Mouse (Mus musculus) limb, embryonic 15.5 days (tissue): ENCODE results near the gene Hoxd10. TPM values are rescaled to one million over a fixed set of nuclear protein-coding genes. Genes with fewer than 3 reads are reported as not detected.

Experiments used
- ATAC-seq: fragments of 200-750 bp; cut with Nextera tagmentation; 2 replicates; pipeline ENCODE4 v1.8.0; 2017; ENCODE audit warnings: low read depth, moderate TSS enrichment; ENCODE audit not compliant: insufficient number of reproducible peaks, low FRiP score, low TSS enrichment
- H3K27ac ChIP-seq: fragments of 300-500 bp; sonication (generic); 2 replicates; pipeline ENCODE4 v1.5.1; 2015; ENCODE audit warnings: moderate library complexity, mild to moderate bottlenecking, inconsistent platforms
- H3K27me3 ChIP-seq: fragments of 300-500 bp; sonication (generic); 2 replicates; pipeline ENCODE4 v1.6.1; 2015; ENCODE audit warnings: inconsistent platforms
- H3K36me3 ChIP-seq: fragments of 300-500 bp; sonication (generic); 2 replicates; pipeline ENCODE4 v1.6.1; 2015; ENCODE audit warnings: inconsistent platforms
- H3K4me1 ChIP-seq: fragments of 300-500 bp; sonication (generic); 2 replicates; pipeline ENCODE4 v1.6.1; 2015; ENCODE audit warnings: inconsistent platforms
- H3K4me2 ChIP-seq: fragments of 300-500 bp; sonication (generic); 2 replicates; pipeline ENCODE4 v1.6.1; 2015; ENCODE audit warnings: mild to moderate bottlenecking, inconsistent platforms
- H3K4me3 ChIP-seq: fragments of 300-500 bp; sonication (generic); 2 replicates; pipeline ENCODE4 v1.5.1; 2015; ENCODE audit warnings: mild to moderate bottlenecking, inconsistent platforms
- H3K9ac ChIP-seq: fragments of 300-500 bp; sonication (generic); 2 replicates; pipeline ENCODE4 v1.6.1; 2015; ENCODE audit warnings: inconsistent platforms
- H3K9me3 ChIP-seq: fragments of 300-500 bp; sonication (generic); 2 replicates; pipeline ENCODE4 v1.6.1; 2016; ENCODE audit warnings: inconsistent platforms
- WGBS: fragments of 180-500 bp; shearing (Covaris S2); methylation state at CpG from one replicate; pipeline ENCODE4 v1.1.7; 2015; 5-methylcytosine and 5-hydroxymethylcytosine counted together
- polyA plus RNA-seq: library from polyadenylated mRNA; unstranded; fragments of >200 nt; fragmentation: Nextera tagmentation; extraction: Ambion mirVana; gene quantifications from 2 replicates; pipeline ENCODE4 v1.2.1, GENCODE M21; 2015

Gene Hoxd10
- polyA plus RNA-seq, 1 experiment from 2014 or later, result 14.5 TPM

DNA sequence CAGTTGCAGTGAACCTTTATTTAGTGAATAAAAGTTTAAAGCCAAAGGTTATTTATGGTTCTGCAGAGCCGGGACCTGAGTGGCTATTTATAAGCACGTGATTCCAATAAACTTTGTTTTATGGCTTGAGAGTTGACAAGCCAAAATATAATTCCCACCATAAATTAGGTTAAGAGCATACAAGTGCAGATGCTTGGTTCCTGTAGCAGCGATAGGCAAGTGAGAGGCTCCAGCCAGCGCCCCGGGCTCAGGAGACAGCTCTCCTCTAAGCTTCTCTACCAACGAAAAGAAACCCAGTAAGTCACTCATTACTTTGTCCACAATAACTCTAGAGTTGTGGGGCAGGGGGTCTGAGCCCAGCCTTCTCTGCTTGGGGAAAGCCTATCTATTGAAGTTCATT is 30.2 kb downstream of the Hoxd10 start:
- WGBS, result 5% methylated on average over 6 of the region's 6 CpGs
- H3K4me3 ChIP-seq, result no peak overlapping the region
- peaks cover 99% of the 10 kb centered on the region for H3K27me3 ChIP-seq
- H3K4me1 ChIP-seq, result peaks cover 4% of the 10 kb centered on the region; the same call in 1 of the 2 replicates
- H3K36me3 ChIP-seq, result no peaks in the 10 kb centered on the region
- ATAC-seq, result no peak
- no peak overlapping the region for H3K4me2 ChIP-seq
- H3K9me3 ChIP-seq, result no peaks in the 10 kb centered on the region
- no peak overlapping the region for H3K9ac ChIP-seq
- no peak overlapping the region for H3K27ac ChIP-seq

DNA sequence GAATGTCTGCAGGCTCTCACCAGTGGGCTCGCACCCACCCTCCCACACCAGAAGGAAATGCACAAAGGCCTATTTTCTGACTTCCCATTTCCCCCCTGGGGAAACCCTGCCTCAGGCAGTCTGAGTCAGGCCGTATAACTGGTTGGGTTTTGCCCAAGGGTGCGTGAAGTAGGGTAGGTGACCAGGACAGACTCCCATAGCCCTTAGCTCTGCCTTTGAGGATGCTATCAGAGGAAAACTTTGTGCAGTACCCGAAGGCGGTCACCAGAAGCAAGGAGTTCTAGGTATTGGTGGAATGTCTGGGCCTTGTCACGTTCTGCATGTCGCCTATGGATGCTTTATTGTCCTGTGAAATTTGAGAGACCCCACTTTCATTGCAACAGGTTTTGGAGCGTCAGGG is 31.2 kb downstream of the Hoxd10 start:
- 34% methylated on average over 8 of the region's 8 CpGs for WGBS
- no peak for ATAC-seq
- Histone ChIP-seq H3K4me1 (peaks cover 13% of the 10 kb centered on the region), H3K9ac (no peak overlapping the region), H3K9me3 (no peaks in the 10 kb centered on the region), H3K27me3 (peaks cover 99% of the 10 kb centered on the region), H3K4me2 (no peak overlapping the region), H3K27ac (no peak overlapping the region), H3K36me3 (no peaks in the 10 kb centered on the region), H3K4me3 (no peak overlapping the region)

DNA sequence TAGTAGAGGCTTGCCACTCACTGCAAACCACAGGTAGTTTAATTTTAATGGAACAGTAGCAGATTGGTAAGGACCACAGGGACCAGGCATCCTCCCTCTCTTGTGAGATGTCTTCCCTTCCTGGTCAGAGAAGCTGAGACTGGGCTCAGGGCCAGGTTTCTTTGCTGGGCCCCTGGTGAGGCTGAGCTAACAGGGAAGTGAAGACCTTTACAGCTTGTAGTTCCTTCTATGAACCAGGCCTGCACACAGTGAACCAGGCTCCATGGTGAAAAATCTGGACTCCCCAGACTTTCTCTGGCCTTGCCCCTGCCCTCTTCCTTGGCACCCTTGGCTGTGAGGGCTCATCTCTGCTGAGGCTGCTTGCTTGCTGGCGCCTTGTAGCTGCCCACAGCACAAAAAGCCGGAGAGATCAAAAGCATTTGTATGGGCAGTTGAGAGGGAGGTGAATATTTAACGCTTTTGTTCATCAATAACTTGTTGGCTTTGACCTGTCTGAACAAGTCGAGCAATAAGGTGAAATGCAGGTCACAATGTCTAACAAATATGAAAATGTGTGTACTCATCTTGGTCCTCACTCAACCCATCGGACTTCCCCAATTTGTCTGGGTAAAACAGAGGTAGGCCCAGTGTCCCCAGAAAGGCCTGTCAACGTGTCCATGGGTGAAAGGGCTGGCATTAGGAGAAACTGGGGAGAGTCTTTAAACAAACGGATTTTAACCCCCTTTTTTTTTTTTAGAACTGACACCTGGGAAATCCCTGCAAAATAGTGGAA is 32.7 kb downstream of the Hoxd10 start:
- peaks cover 100% of the 10 kb centered on the region for H3K27me3 ChIP-seq
- H3K27ac ChIP-seq, result no peak overlapping the region
- 47% methylated on average over 7 of the region's 7 CpGs for WGBS
- no peak overlapping the region for H3K9ac ChIP-seq
- no peak for ATAC-seq
- no peaks in the 10 kb centered on the region for H3K36me3 ChIP-seq
- H3K4me3 ChIP-seq, result no peak overlapping the region
- peaks cover 15% of the 10 kb centered on the region for H3K4me1 ChIP-seq
- no peaks in the 10 kb centered on the region for H3K9me3 ChIP-seq
- H3K4me2 ChIP-seq, result no peak overlapping the region

DNA sequence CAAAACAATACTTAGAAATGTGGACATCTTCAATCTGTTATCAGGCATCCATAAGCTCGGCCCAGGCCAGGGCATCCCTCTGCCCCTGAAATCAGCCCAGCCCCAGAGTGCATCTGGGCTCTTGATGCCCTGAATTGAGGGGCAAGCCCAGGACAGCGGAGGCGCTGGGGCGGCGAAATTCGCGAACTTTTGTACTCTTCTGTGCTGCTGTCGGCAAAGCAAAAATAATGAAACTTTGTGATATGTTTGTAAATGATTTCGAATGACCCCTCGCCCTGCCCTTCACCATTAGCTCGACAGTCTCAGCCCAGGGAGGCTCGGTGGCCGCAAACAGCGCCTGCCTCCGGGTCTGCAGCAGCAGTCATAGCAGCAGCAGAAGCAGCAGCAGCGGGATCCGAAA is 33.4 kb downstream of the Hoxd10 start:
- 32% methylated on average over 17 of the region's 17 CpGs for WGBS
- Histone ChIP-seq H3K9ac (no peak overlapping the region), H3K27ac (no peak overlapping the region), H3K36me3 (no peaks in the 10 kb centered on the region), H3K4me2 (no peak overlapping the region), H3K9me3 (no peaks in the 10 kb centered on the region), H3K4me1 (peaks cover 15% of the 10 kb centered on the region), H3K27me3 (peaks cover 95% of the 10 kb centered on the region), H3K4me3 (no peak overlapping the region)
- ATAC-seq, result no peak

DNA sequence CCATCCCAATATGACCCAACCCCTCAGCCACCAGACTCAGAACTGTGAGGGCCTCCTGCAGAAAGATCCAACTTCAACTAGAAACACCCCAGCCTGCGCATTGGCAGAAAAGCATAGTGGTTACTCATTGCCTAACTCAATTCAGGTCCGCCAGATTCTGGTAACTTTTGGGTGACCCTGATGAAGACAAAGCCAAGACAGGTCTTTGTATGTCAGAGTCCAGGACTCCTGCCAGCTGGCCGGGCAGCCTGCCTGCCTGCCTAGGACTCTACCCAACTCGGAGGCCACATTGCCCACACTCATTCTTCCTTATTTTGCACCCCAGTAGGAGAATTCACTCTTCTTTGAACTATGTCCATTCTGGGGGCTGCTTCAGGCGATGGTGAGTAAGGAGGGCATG is 34.8 kb downstream of the Hoxd10 start, which contains the start of gene Gm28230:
Gene Gm28230 (plus strand): TSS at position 178 of the 400 bp plus-strand sequence.
- Histone ChIP-seq H3K36me3 (no peaks in the 10 kb centered on the region), H3K4me3 (peak within 1 kb of the TSS; percentile 33), H3K9ac (no peak within 1 kb of the TSS), H3K4me1 (peaks cover 15% of the 10 kb centered on the region), H3K27me3 (peaks cover 95% of the 10 kb centered on the region), H3K27ac (no peak within 1 kb of the TSS), H3K9me3 (no peaks in the 10 kb centered on the region), H3K4me2 (peak within 1 kb of the TSS; percentile 43)
- no peak for ATAC-seq
- 41% methylated on average over 5 of the region's 5 CpGs for WGBS

DNA sequence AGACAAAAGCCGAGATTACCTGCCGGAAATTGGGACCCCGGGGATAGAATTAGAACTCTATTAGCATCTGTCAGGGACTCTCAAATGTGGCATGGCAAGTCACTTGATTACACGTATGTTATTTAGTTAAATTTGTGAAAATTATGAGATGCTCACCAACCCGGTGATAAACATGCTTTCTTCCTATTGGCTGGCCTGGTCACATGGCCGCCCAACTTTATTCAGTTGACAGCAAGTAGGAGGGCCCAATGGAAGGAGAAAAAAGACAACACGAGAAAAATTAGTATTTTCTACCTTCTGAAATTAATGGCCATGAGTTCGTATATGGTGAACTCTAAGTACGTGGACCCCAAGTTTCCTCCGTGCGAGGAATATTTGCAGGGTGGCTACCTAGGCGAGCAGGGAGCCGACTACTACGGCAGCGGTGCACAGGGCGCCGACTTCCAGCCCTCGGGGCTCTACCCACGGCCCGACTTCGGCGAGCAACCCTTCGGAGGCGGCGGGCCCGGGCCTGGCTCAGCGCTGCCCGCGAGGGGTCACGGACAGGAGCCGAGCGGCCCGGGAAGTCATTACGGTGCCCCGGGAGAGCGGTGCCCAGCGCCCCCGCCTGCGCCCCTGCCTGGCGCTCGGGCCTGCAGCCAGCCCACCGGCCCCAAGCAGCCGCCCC is 35.4 kb downstream of the Hoxd10 start:
- H3K4me3 ChIP-seq, result peak overlapping the region; percentile 33
- peaks cover 95% of the 10 kb centered on the region for H3K27me3 ChIP-seq
- no peaks in the 10 kb centered on the region for H3K36me3 ChIP-seq
- no peak overlapping the region for H3K9ac ChIP-seq
- ATAC-seq, result no peak
- no peaks in the 10 kb centered on the region for H3K9me3 ChIP-seq
- no peak overlapping the region for H3K27ac ChIP-seq
- H3K4me2 ChIP-seq, result peak overlapping the region; percentile 43
- H3K4me1 ChIP-seq, result peaks cover 15% of the 10 kb centered on the region
- 8% methylated on average over 39 of the region's 43 CpGs for WGBS

DNA sequence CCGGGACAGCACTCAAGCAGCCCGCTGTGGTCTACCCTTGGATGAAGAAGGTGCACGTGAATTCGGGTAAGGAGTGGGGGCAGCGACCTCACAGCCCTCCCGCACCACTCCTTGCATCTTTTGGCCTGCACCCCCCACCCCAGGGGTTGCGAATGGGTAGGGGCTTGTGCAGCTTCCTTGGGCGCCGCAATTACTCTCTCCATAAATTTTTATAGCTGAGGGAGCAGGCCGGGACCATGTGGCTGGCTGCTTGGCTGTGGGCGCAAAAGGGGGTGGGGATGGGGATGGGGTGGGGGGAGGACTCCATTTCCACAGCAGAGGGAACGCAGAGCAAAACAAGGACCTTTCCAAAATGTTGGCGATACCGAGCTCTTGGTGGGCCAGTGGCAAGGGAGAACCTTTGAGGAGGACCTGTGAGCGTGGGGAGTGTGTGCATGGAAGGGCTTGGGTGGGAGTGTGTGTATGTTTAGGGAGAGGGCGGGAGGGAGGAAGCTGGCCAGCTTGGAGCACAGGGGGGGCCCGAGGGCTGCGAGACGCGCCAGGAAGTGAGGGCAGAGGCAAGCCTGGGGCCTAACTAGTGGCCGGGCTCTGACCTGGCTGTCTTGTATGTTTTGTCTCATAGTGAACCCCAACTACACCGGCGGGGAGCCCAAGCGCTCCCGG is 36.0 kb downstream of the Hoxd10 start:
- Histone ChIP-seq H3K9ac (no peak overlapping the region), H3K4me3 (peak overlapping the region; percentile 33), H3K27ac (no peak overlapping the region), H3K27me3 (peaks cover 95% of the 10 kb centered on the region), H3K4me2 (peak overlapping the region; percentile 43), H3K9me3 (no peaks in the 10 kb centered on the region), H3K36me3 (no peaks in the 10 kb centered on the region), H3K4me1 (peaks cover 21% of the 10 kb centered on the region)
- WGBS, result 17% methylated on average over 25 of the region's 25 CpGs
- no peak for ATAC-seq

DNA sequence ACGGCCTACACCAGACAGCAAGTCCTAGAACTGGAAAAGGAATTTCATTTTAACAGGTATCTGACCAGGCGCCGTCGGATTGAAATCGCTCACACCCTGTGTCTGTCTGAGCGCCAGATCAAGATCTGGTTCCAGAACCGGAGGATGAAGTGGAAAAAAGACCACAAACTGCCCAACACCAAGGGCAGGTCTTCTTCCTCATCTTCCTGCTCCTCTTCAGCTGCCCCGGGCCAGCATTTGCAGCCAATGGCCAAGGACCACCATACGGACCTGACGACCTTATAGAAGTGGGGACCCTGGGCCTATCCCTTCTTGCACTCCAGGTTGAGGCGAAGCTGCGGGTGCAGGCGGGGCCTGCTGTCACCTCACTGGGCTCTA is 36.6 kb downstream of the Hoxd10 start:
- H3K9ac ChIP-seq, result no peak overlapping the region
- H3K4me1 ChIP-seq, result peaks cover 22% of the 10 kb centered on the region
- WGBS, result 43% methylated on average over 13 of the region's 13 CpGs
- no peak; the same call in 1 of the 2 replicates for ATAC-seq
- no peak overlapping the region for H3K4me3 ChIP-seq
- H3K27ac ChIP-seq, result no peak overlapping the region
- H3K27me3 ChIP-seq, result peaks cover 94% of the 10 kb centered on the region
- no peak overlapping the region for H3K4me2 ChIP-seq
- no peaks in the 10 kb centered on the region for H3K9me3 ChIP-seq
- no peaks in the 10 kb centered on the region for H3K36me3 ChIP-seq

DNA sequence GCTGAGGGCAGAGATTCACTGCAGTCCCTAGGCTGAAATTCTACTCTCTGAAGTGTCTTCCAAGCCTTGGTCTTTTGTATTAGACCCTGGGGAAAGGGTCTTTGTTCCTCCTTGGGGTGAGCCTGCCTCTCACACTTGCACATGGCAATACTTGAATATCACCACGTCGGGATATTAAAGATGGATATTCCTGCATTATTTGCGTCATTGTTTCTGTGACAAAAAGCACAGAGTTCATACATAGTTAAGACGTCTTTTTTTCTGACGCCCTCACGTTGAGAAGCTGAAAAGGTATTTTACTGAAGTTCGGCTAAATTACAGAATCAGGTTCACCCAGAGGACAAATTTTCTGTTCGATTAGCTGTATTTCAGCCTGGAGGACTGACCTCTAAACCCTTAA is 38.6 kb downstream of the Hoxd10 start:
- no peaks in the 10 kb centered on the region for H3K36me3 ChIP-seq
- peaks cover 94% of the 10 kb centered on the region for H3K27me3 ChIP-seq
- H3K4me2 ChIP-seq, result no peak overlapping the region
- H3K4me3 ChIP-seq, result no peak overlapping the region
- no peak overlapping the region for H3K9ac ChIP-seq
- no peak for ATAC-seq
- H3K9me3 ChIP-seq, result no peaks in the 10 kb centered on the region
- peaks cover 22% of the 10 kb centered on the region for H3K4me1 ChIP-seq
- H3K27ac ChIP-seq, result no peak overlapping the region
- WGBS, result 43% methylated on average over 8 of the region's 8 CpGs

DNA sequence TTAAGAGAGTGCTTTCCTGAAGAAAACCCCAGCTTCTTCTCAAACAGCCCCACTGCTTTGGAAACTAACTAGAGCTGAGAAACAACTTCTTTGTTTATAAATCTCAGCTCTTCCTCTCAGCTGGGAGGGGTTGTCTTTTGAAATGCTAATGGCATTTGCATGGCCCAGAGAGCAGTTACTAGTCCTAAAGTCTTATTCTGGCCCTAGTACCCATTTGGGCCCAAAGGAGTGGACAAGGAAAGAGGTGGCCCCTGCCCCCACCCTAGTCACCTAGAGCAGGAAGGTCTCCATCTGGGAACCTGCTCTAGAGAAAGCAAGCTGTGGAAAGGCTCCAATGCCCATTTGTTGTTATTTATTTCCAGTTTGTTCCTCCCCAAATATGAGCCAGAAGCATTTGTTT is 39.3 kb downstream of the Hoxd10 start:
- no peak for ATAC-seq
- no peaks in the 10 kb centered on the region for H3K9me3 ChIP-seq
- peaks cover 29% of the 10 kb centered on the region for H3K4me1 ChIP-seq

DNA sequence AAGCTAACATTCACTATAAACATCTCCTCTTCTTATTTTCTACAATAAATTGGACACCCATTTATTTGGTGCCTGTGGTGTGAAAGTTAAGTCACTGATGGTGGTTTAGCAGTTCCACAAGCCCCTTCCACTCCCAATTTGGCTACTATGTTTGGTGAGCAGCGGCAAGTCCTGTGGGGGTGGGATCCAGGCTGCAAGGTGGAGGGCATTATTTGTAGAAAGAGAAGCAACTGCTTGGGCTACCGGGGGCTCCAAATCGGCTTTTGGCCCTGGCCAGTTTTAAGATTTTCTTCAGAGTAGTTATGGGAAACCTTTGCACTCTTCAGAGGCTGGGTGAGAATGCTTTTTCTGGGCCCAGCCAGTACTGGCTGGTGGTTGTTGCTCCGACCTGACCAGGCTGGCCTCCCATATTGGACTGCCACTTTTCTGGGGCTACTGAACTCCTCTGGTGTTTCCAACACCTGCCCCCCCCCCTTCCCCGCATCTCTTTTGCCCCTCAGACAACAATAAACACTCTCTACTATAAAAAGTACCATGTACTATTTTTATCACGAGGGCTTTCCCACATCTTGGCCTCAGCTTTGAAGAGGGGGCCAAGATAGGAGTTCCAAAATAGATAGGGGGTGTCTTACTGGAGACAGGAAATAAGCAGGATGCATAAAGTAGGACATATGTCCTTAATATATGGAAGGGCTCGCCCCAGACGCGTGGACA is 40.2 kb downstream of the Hoxd10 start:
- ATAC-seq, result no peak
- Histone ChIP-seq H3K36me3 (no peaks in the 10 kb centered on the region), H3K4me1 (peaks cover 34% of the 10 kb centered on the region), H3K9ac (no peak overlapping the region), H3K27me3 (peaks cover 94% of the 10 kb centered on the region), H3K9me3 (no peaks in the 10 kb centered on the region), H3K4me3 (no peak overlapping the region), H3K4me2 (0 out of 2 replicates have a peak overlapping the region, but pooled peaks have one; percentile 32), H3K27ac (no peak overlapping the region)
- 28% methylated on average over 9 of the region's 9 CpGs for WGBS

More for the DNA sequence above, 39.3 kb downstream of the Hoxd10 start:
- Histone ChIP-seq H3K9ac (no peak overlapping the region), H3K36me3 (no peaks in the 10 kb centered on the region), H3K4me3 (no peak overlapping the region), H3K27ac (no peak overlapping the region), H3K4me2 (no peak overlapping the region), H3K27me3 (peaks cover 94% of the 10 kb centered on the region)
